Comparison of ENCODE assay signal across 9 mouse cellular contexts in the genomic region with DNA sequence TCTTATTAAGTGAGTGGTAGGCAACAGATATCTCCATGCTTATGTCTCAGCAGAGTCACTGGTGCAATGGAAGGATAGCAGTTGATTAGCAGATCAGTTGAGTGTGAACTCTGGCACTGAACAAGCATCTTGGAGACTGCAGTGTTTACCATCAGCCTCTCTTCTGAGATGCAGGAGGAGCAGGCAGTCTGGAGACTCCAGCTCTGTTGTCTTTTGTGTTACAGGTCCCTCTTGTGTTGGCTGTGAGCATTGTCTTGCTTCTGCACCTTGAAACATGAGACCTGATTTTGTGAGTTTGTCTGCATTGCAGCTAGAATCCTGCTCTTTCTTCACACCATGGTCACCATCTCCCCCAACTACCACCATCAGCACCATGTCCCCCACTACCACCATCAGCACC. TPM values are rescaled to one million over a fixed set of nuclear protein-coding genes. Genes with fewer than 3 reads are reported as not detected.
DNase-seq lines count a peak whose midpoint lies in the region; ATAC-seq lines count a peak whose summit lies in the region.
"Had no signal": no experiment of that assay in that cellular context is flagged by ENCODE, and none has a peak within 500 bp of the region (broad histone marks: within the 10 kb centered on the region; RNA-seq: fewer than 3 reads in every experiment).

No protein-coding gene starts in this region.

- no peaks in the 10 kb centered on the region for H3K36me3 ChIP-seq in liver, embryonic 11.5 days (ENCODE audit: control insufficient read depth, insufficient read depth, low read length)
- no peaks in the 10 kb centered on the region for H3K36me3 ChIP-seq in forebrain, embryonic 16.5 days (ENCODE audit: control insufficient read depth, insufficient read depth)
- H3K36me3 ChIP-seq: embryonic facial prominence, embryonic 12.5 days had no signal

- H3K4me3 ChIP-seq in liver, embryonic 11.5 days (ENCODE audit: low read depth, low read length) = no peak overlapping the region
- no peak overlapping the region for H3K4me3 ChIP-seq in forebrain, embryonic 16.5 days (replicated peaks; ENCODE audit: low read length)
- H3K4me3 ChIP-seq: embryonic facial prominence, embryonic 12.5 days had no signal

- ATAC-seq in liver, embryonic 11.5 days (replicated peaks; ENCODE audit: low FRiP score) = peak; percentile 63
- ATAC-seq in forebrain, embryonic 16.5 days = peak; percentile 85

- DNase-seq in liver, embryonic 11.5 days (ENCODE audit: low spot score) = no peak
- DNase-seq in liver = no peak
- peak; percentile 15 for DNase-seq in ZHBTc4 (ENCODE audit: low read depth, low spot score)
- peak; percentile 51 to 53 for DNase-seq in kidney, postnatal 25 days
- DNase-seq in lung, postnatal 14 days = peak; percentile 39
- peak; percentile 33 for DNase-seq in right cerebral cortex, postnatal 4 days
- DNase-seq in adrenal gland, adult 18-20 months (ENCODE audit: low spot score in 2 of 2) = no peak

- H3K9ac ChIP-seq in liver, embryonic 11.5 days (ENCODE audit: low read depth, low read length) = no peak overlapping the region
- no peak overlapping the region for H3K9ac ChIP-seq in forebrain, embryonic 16.5 days (replicated peaks; ENCODE audit: low read depth, low read length)
- H3K9ac ChIP-seq: embryonic facial prominence, embryonic 12.5 days had no signal

- no peaks in the 10 kb centered on the region for H3K27me3 ChIP-seq in liver, embryonic 11.5 days (replicated peaks; ENCODE audit: control insufficient read depth, insufficient read depth, low read length)
- H3K27me3 ChIP-seq in forebrain, embryonic 16.5 days (replicated peaks; ENCODE audit: control insufficient read depth, insufficient read depth, low read length) = no peaks in the 10 kb centered on the region
- H3K27me3 ChIP-seq: embryonic facial prominence, embryonic 12.5 days had no signal

- H3K4me2 ChIP-seq in liver, embryonic 11.5 days = no peak overlapping the region
- H3K4me2 ChIP-seq in forebrain, embryonic 16.5 days (ENCODE audit: low read length) = no peak overlapping the region
- H3K4me2 ChIP-seq: embryonic facial prominence, embryonic 12.5 days had no signal

- no peaks in the 10 kb centered on the region for H3K9me3 ChIP-seq in liver, embryonic 11.5 days (ENCODE audit: control insufficient read depth, low read length)
- no peaks in the 10 kb centered on the region for H3K9me3 ChIP-seq in forebrain, embryonic 16.5 days (ENCODE audit: control insufficient read depth, low read length)
- H3K9me3 ChIP-seq: embryonic facial prominence, embryonic 12.5 days had no signal

- H3K27ac ChIP-seq in liver, embryonic 11.5 days (ENCODE audit: low read depth, low read length) = no peak overlapping the region
- no peak overlapping the region for H3K27ac ChIP-seq in forebrain, embryonic 16.5 days (ENCODE audit: low read length)
- H3K27ac ChIP-seq: embryonic facial prominence, embryonic 12.5 days had no signal

- H3K4me1 ChIP-seq in liver, embryonic 11.5 days (replicated peaks; ENCODE audit: control insufficient read depth, insufficient read depth, low read length) = no peaks in the 10 kb centered on the region
- H3K4me1 ChIP-seq in forebrain, embryonic 16.5 days (replicated peaks; ENCODE audit: control insufficient read depth, insufficient read depth, low read length) = no peaks in the 10 kb centered on the region
- H3K4me1 ChIP-seq: embryonic facial prominence, embryonic 12.5 days had no signal

RNA-seq across cellular contexts. Expression of a gene that starts 21.1 kb away (rescaled TPM):
- 13.4 and 18.1 TPM in 2 replicates for polyA plus RNA-seq in liver, embryonic 11.5 days (2014; fragmentation: Nextera tagmentation; extraction: Ambion mirVana)
- 14.7 and 15.9 TPM in 2 replicates for polyA plus RNA-seq in forebrain, embryonic 16.5 days (2015; fragmentation: Nextera tagmentation; extraction: Ambion mirVana)
- total RNA-seq in adrenal gland, adult 18-20 months (2021) = 1 to 10 TPM; 2.0 to 2.7 TPM

Comparison
In these comparisons a context has a peak if more than half of its experiments do, and no peak if none do; other contexts are left out.
1. DNase-seq: peak in ZHBTc4 (single experiment), kidney, postnatal 25 days (2 of 2), lung, postnatal 14 days (single experiment) and right cerebral cortex, postnatal 4 days (single experiment); none in liver, embryonic 11.5 days (single experiment), liver (single experiment) and adrenal gland, adult 18-20 months (0 of 2).